Mouse (Mus musculus) small intestine, adult 2 months (tissue): ENCODE data around the gene Slc38a1. TPM values are rescaled to one million over a fixed set of nuclear protein-coding genes. Genes with fewer than 3 reads are reported as not detected.
A peak's percentile ranks its signal among the peaks of the same experiment; 100 is the strongest.

Source experiments
- H3K27ac ChIP-seq: fragments of 200-500 bp; 2 replicates; pipeline ENCODE4 v1.5.1; 2012; ENCODE audit warnings: low read depth, low read length, control low read depth, inconsistent platforms; ENCODE audit not compliant: insufficient read depth
- H3K27me3 ChIP-seq: fragments of 200-500 bp; 2 replicates; pipeline ENCODE4 v1.6.1; 2012; ENCODE audit warnings: mild to moderate bottlenecking, moderate library complexity, low read length, inconsistent platforms; ENCODE audit not compliant: control insufficient read depth, insufficient read depth
- H3K36me3 ChIP-seq: fragments of 200-500 bp; 2 replicates; pipeline ENCODE4 v1.6.1; 2012; ENCODE audit warnings: mild to moderate bottlenecking, low read length, control low read depth, inconsistent platforms; ENCODE audit not compliant: control insufficient read depth, insufficient read depth
- H3K4me1 ChIP-seq: fragments of 200-500 bp; 2 replicates; pipeline ENCODE4 v1.6.1; 2012; ENCODE audit warnings: low read length, inconsistent platforms, mixed read lengths; ENCODE audit not compliant: control insufficient read depth, insufficient read depth, insufficient read length
- H3K4me3 ChIP-seq: fragments of 200-500 bp; 2 replicates; pipeline ENCODE4 v1.5.1; 2012; ENCODE audit warnings: low read depth, mild to moderate bottlenecking, control low read depth, inconsistent platforms, low read length, moderate library complexity
- CTCF ChIP-seq: fragments of 200-500 bp; IDR thresholded peaks from 2 replicates; pipeline ENCODE4 v1.5.1; 2012; ENCODE audit warnings: low read depth, mild to moderate bottlenecking, control low read depth, inconsistent platforms, low read length, moderate library complexity, mixed read lengths; ENCODE audit not compliant: insufficient replicate concordance, insufficient read length; ENCODE audit errors: extremely low read depth
- POLR2A ChIP-seq: fragments of 200-500 bp; IDR thresholded peaks from 2 replicates; pipeline ENCODE4 v1.6.1; 2012; ENCODE audit warnings: low read depth, mild to moderate bottlenecking, control low read depth, inconsistent platforms, low read length, moderate library complexity
- WGBS: fragments of 180-500 bp; shearing (Covaris S2); methylation state at CpG from one replicate; pipeline ENCODE4 v1.1.7; 2018; 5-methylcytosine and 5-hydroxymethylcytosine counted together
- polyA plus RNA-seq: library from polyadenylated mRNA; depleted of rRNA; stranded (reverse); fragments of >200 nt; gene quantifications from 2 replicates; pipeline ENCODE4 v1.2.3, GENCODE M21; 2012

Gene Slc38a1
- polyA plus RNA-seq, 1 experiment: 15.0 TPM

- no peaks in the 10 kb centered on the region; the same call in 1 of the 2 replicates for H3K27me3 ChIP-seq
- TF ChIP-seq CTCF (no peak), POLR2A (no peak)
- H3K4me3 ChIP-seq: no peak overlapping the region
- H3K27ac ChIP-seq: no peak overlapping the region
- WGBS: 89% methylated on average over 15 of the region's 15 CpGs
- peaks cover 35% of the 10 kb centered on the region for H3K36me3 ChIP-seq
- H3K4me1 ChIP-seq: no peaks in the 10 kb centered on the region
These were observed 59.2 kb downstream of the Slc38a1 start for GRCm38 (mm10) chr15:96583371-96584008.

DNA sequence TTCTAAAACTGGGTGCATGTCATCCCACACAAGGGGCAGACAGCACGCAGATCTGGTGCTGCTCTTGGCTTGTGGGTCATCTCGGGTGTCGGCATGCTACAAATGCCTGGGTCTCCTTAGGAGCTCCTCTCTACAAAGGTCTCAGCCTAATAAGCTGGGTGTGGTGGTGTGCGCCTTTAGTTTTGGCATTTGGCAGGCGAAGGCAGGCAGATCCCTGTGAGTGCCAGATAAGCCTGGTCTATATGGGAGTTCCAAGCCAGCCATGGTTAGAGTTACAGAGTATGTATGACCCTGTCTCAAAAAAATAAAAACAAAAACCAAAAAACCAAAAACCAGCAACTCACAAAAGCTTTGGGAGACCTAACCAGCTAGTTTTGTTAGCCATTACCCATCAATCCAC, 65.7 kb downstream of the Slc38a1 start:
- TF ChIP-seq CTCF (no peak), POLR2A (no peak)
- no peak overlapping the region for H3K4me3 ChIP-seq
- H3K4me1 ChIP-seq: no peaks in the 10 kb centered on the region
- no peaks in the 10 kb centered on the region for H3K27me3 ChIP-seq
- WGBS: 95% methylated on average over 5 of the region's 5 CpGs
- no peak overlapping the region for H3K27ac ChIP-seq
- H3K36me3 ChIP-seq: peaks cover 22% of the 10 kb centered on the region

- Histone ChIP-seq H3K4me3 (no peak overlapping the region), H3K27me3 (no peaks in the 10 kb centered on the region), H3K27ac (peak overlapping the region; percentile 99), H3K4me1 (peaks cover 22% of the 10 kb centered on the region; the same call in 1 of the 2 replicates), H3K36me3 (no peaks in the 10 kb centered on the region)
- 17% methylated on average over 2 of the region's 2 CpGs for WGBS
- TF ChIP-seq CTCF: no peak
- TF ChIP-seq POLR2A: no peak
These were observed 73.7 kb downstream of the Slc38a1 start for GRCm38 (mm10) chr15:96568983-96569363.

DNA sequence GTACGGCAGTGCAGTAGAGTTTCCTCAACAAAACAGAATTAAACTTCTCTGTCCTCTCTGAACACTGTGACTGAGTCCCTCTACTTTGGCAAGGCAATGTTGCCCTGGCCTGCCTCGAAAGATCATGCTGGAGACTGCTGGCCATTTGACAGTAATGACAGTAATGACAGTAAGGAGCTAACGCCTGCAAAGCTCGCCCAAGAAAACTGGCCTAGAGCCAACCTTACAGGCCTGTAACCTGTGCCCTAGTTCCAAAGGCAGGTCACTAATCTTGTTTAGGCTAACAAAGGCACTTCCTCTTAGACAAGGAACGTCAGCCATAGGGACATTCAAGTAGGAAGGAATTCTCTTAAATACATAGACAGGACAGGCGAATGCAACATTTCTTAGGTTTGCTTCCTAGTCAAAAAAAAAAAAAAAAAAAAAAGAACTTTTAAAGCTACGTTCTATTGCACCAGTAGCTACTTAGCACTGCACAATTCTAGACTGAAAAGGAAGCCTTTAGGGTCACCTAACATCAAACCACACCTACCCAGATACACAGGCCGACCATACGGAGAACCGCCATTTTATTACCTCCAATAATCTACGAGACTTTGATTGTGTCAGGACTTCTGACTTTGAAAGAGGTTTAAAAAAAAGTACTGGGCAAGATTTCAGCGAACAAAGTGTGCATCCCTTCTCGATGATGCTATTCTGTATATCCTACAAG, 74.3 kb downstream of the Slc38a1 start:
- no peak overlapping the region for H3K4me3 ChIP-seq
- no peak for TF ChIP-seq CTCF
- no peak for TF ChIP-seq POLR2A
- H3K4me1 ChIP-seq: peaks cover 24% of the 10 kb centered on the region; the same call in 1 of the 2 replicates
- H3K27ac ChIP-seq: peak overlapping the region; percentile 99
- WGBS: 19% methylated on average over 13 of the region's 13 CpGs
- no peaks in the 10 kb centered on the region for H3K27me3 ChIP-seq
- no peaks in the 10 kb centered on the region for H3K36me3 ChIP-seq

DNA sequence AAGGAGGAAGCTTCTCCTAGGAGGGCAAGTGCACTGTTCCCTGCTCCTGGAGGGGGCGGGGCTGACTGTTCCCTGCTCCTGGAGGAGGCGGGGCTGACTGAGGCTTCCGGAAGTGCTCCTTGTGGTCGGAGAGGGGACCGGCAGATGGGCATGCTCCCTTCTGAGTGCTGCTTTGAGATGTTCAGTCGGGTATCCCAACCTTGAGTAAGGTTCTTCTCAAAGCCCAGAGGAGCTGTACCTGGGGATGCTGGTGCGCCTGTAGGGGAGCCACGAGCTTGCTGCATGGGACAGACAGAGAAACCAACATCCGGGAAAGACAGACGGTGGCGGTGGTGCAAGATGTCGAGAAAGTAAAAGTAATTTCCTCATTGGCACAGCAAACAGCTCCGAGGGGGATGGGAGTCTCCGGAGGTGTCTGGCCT, 75.9 kb downstream of the Slc38a1 start:
- H3K4me1 ChIP-seq: peaks cover 35% of the 10 kb centered on the region
- peak overlapping the region; percentile 83 for H3K4me3 ChIP-seq
- H3K36me3 ChIP-seq: no peaks in the 10 kb centered on the region
- peak overlapping the region; percentile 87 for H3K27ac ChIP-seq
- TF ChIP-seq CTCF (peak; percentile 38; the same call in 1 of the 2 replicates), POLR2A (no peak; the same call in 1 of the 2 replicates)
- no peaks in the 10 kb centered on the region for H3K27me3 ChIP-seq
- WGBS: 3% methylated on average over 14 of the region's 14 CpGs

GRCm38 (mm10) chr15:96563852-96564251, 78.9 kb downstream of the Slc38a1 start:
- WGBS: 71% methylated on average over 1 of the region's 1 CpGs
- Histone ChIP-seq H3K36me3 (no peaks in the 10 kb centered on the region), H3K27me3 (no peaks in the 10 kb centered on the region), H3K27ac (no peak overlapping the region), H3K4me3 (no peak overlapping the region), H3K4me1 (peaks cover 32% of the 10 kb centered on the region)
- TF ChIP-seq POLR2A (no peak), CTCF (no peak)

DNA sequence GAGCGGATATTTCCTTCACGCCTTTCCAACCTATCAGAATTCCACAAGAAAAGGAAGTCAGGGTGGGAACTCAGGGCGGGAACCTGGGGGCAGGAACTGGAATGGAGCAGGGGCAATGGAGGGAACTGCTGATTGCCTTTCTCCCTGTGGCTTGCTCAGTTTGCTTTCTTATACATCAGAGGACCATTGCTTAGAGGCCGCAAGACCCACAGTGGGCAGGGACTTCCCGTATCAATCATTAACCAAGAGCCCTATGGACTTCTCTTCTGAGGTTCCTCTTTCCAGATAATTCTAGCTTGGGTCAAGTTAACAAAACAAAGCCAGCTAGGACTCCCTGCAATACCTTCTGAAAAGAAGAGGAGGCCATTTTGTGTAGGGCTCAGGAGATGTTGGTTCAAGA, 80.2 kb downstream of the Slc38a1 start:
- Histone ChIP-seq H3K4me3 (no peak overlapping the region), H3K4me1 (peaks cover 26% of the 10 kb centered on the region), H3K27ac (peak overlapping the region; percentile 47; the same call in 1 of the 2 replicates), H3K27me3 (no peaks in the 10 kb centered on the region), H3K36me3 (no peaks in the 10 kb centered on the region)
- 70% methylated on average over 5 of the region's 5 CpGs for WGBS
- no peak for TF ChIP-seq CTCF
- no peak for TF ChIP-seq POLR2A
